Mouse (Mus musculus): ENCODE results near the gene Sarm1.

- TF ChIP-seq CTCF (conservative IDR thresholded peaks at IDR 0.05 in 1 of 2, IDR thresholded peaks at IDR 0.05 in 1 of 2; ENCODE audit: low read depth in 2 of 2, low read length in 2 of 2) (no peak), ZC3H11A (IDR thresholded peaks at IDR 0.05; ENCODE audit: low read depth, low read length) (no peak), HCFC1 (IDR thresholded peaks at IDR 0.05; ENCODE audit: low read depth, low read length) (no peak), NRF1 (IDR thresholded peaks at IDR 0.05; ENCODE audit: low read depth, low read length) (no peak), EP300 (IDR thresholded peaks at IDR 0.05; ENCODE audit: low read length) (no peak), POLR2A (IDR thresholded peaks at IDR 0.05; ENCODE audit: low read depth, low read length) (no peak), MXI1 (IDR thresholded peaks at IDR 0.05; ENCODE audit: low read depth, low read length) (no peak), IRF4 (IDR thresholded peaks at IDR 0.05; ENCODE audit: low read depth, low read length) (no peak), JUN (IDR thresholded peaks at IDR 0.05; ENCODE audit: insufficient read depth, low read depth, low read length) (no peak), USF1 (IDR thresholded peaks at IDR 0.05; ENCODE audit: low read depth, low read length) (no peak), TBP (conservative IDR thresholded peaks at IDR 0.05; ENCODE audit: low read depth, low read length) (no peak), E2F4 (IDR thresholded peaks at IDR 0.05; ENCODE audit: insufficient replicate concordance, low read depth, low read length) (no peak), MAX (IDR thresholded peaks at IDR 0.05; ENCODE audit: low read length) (no peak)
Measured at GRCm38 (mm10) chr11:78530001-78530400, 32.4 kb upstream of the Sarm1 start.

Data from CH12.LX (cell line).